Mouse (Mus musculus) liver, embryonic 14.5 days (tissue): ENCODE measurements around the gene Dnah3.

Source experiments
- CTCF ChIP-seq: IDR thresholded peaks from 2 replicates; pipeline ENCODE4 v1.5.1; 2016; ENCODE audit warnings: antibody characterized with exemption, low read depth, control low read depth
- EP300 ChIP-seq: IDR thresholded peaks from 2 replicates; pipeline ENCODE4 v1.6.1; 2016; ENCODE audit warnings: antibody characterized with exemption, low read depth

DNA sequence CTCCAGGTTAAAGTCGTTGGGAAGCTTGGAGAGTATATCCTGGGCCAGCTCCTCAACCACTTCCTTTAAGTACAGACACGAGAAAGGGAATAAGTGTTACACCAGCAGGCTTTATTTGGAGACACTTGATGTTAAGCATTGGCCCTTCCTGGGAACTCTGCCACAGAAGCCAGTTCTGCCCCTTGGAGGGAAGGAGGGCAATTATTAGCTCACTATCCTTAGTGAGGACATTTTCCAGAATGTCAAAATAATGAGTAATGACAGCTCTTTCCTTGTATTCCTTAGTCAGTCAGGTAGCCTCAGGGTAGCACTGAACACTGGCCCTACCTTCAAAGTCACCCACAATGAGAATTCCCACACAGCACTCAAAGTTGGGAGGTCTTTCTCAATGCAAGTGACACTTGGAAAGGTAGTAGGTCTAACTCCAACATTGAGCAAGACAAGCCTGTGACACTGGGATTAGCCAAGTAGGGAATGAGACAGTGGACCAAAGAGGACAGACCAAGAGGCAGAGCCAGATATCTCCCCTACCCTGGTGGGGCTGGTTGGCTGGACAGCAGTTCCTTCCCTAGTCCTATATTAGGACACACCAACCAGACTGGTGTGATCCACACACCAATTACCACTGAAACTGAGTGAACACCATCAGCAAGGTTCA is 166.2 kb downstream of the Dnah3 start:
- TF ChIP-seq CTCF, result no peak
- no peak for TF ChIP-seq EP300
